Mouse (Mus musculus) T-helper 17 cell (primary cell): ENCODE results near the gene Fbxl15.

Experiments
- in situ Hi-C, 2 experiments: fragments of 300-600 bp; cut with MboI, MseI; formaldehyde crosslinking; loops; 1 replicate in 1 of 2; 2 replicates in 1 of 2; pipeline ENCODE4 v1.15.1; 2025; ENCODE audit warnings: high pct_unique_total_duplicates in 2 of 2

The Fbxl15 gene

GRCm38 (mm10) chr19:46322144-46322995 is 5.6 kb upstream of the Fbxl15 start:
- in situ Hi-C loops: no loop called here

DNA sequence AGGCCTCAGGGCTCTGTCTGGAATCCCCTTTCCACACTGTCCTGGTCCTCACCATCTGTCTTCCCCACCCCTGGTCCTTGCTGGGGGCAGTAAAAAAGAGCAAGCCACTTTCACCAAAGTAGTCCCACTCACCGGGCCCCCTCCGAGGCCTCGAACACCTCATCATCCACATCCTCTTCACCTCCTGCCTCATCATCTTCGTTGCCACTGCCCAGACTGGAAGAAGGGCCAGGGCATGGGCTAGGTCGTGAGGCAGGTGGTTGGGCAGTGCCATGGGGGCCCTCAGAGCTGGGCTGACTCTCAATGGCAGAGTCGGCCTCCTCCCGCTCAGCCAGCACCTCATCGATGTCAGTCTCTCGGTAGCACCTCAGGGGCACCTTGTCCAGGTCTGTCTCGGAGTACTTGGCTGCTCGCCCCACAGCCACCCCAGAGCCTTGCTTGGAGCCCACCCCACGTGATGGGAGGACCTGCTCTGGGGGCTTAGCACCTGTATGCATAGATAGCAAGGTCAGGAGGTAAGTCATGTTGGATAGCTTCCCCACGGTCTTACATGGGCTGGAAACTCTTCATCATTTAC is 4.9 kb upstream of the Fbxl15 start:
- in situ Hi-C loops: no loop called here

DNA sequence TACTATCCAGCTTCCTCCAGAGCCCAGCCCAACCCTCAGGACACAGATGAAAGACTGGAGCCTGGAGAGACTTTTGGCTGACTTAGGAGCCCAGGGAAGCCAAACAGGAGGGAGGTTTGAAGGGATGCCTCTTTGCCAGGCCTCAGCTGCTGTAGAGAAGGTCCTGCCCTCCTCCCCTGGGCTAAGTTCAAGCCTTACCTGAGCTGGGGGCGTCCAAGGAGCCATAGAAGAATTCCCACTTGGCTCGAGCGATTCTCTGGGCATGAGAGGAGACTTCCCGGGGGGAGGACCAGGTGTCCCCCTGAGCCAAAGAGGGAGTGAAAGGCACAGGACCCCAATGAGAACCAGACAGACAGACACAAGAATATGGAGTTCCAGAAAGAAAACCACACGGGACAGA is 4.3 kb upstream of the Fbxl15 start:
- in situ Hi-C loops: no loop called here

- in situ Hi-C loops: no loop called here
These were observed 3.6 kb upstream of the Fbxl15 start for GRCm38 (mm10) chr19:46324366-46324765.

- in situ Hi-C loops: no loop called here
These were observed 3.1 kb upstream of the Fbxl15 start for GRCm38 (mm10) chr19:46324918-46325317.

DNA sequence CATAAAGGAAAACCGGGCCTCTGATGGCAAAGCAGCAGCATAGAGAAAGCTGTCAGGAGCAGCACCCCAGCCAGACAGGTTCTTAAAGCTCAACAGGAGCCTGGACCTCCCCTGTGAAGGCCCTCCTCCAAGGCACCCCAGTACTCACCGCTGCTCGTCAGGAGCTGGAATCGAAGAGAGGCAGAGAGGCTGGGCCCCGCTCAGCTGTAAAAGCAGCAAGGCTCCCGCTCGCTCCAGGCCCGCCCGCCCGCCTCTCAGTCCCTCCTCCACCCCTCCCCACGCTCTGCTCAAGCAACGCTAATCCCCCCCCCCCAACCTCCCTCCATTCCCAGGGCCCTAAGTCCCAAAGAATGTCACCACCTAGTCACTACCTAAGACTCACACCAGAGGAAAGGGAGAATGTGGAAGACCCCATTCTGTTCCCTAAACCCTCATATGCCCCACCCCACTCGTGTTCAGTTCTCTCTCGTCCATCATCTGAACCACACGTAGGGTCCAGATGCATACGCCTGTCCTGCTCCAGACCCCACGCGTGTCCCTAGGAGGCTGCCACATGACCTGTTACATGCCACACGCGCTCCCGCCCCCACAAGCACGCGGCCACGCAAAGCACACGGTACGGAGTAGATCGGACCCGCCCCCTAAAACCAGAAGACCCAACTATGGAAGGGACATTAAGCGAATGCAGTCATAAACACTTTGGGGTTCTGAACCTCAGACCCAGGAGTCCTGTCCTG is 1.8 kb upstream of the Fbxl15 start:
- in situ Hi-C loops: no loop called here

DNA sequence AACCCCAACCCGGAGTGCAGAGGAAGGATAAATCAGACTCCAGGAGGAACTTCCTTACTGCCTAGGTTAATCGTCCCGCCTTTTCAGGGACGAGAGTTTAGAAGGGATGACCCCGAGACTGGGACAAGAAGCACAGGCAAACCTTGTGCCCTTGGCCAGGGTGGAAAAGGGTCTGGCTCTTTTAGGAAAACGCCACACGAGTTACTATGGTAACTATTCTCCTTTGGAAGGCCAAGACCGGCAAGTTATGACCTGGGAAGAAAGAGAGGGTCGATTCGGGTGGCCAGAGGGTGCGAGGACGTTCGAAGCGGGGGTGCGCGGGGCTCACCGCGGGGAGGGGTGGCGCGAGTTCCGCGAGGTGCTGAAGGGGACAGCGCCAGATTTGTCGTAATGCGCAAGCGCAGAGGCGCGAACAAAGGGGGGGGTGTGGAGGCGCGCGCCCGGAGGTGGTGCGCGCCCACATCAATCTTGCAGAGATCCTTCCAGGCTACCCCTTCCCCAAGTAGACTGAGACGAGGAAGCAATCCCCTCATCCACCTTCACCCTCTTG is 1.2 kb upstream of the Fbxl15 start, which contains the start of gene Psd:
Psd (minus strand) TSS at position 401 of the 550 bp plus-strand sequence.
- in situ Hi-C loops: no loop called here

DNA sequence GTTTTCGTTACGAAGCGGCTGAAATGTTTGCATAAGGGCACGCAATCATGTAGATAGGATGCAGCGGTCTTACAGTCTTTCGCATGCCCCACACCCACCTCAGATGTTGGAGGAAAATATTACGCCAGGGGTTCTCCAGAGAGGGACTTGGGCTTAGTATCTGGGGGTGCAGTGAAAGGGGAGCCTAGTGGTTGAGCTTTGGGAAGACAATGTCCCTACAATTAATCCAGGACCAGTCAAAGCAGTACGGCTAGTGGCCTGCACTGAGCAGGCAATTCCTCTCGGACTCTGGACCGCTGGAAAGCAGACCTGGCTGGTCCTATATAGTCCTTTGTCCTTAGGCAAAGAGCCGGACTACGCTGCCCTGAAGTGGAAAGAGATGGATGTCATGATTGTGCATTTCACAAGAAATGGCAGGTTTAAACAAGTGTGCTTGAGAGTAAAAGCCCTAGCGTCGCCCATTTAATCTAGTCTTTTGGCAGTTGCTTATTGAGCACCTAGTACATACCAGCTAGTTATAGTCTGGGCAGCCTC is 386 bp upstream of the Fbxl15 start:
- in situ Hi-C loops: no loop called here

GRCm38 (mm10) chr19:46329031-46329641 is 1.2 kb downstream of the Fbxl15 start:
- in situ Hi-C loops: no loop called here

- in situ Hi-C loops: loop anchor here in 1 of 2 experiments (5.0 kb wide), 1 partner anchor 42 kb away; no protein-coding TSS in a partner anchor
These were observed 2.0 kb downstream of the Fbxl15 start for GRCm38 (mm10) chr19:46329951-46330350.

- in situ Hi-C loops: loop anchor here in 1 of 2 experiments (5.0 kb wide), 1 partner anchor 42 kb away; no protein-coding TSS in a partner anchor
These were observed 2.7 kb downstream of the Fbxl15 start for GRCm38 (mm10) chr19:46330696-46331095.

DNA sequence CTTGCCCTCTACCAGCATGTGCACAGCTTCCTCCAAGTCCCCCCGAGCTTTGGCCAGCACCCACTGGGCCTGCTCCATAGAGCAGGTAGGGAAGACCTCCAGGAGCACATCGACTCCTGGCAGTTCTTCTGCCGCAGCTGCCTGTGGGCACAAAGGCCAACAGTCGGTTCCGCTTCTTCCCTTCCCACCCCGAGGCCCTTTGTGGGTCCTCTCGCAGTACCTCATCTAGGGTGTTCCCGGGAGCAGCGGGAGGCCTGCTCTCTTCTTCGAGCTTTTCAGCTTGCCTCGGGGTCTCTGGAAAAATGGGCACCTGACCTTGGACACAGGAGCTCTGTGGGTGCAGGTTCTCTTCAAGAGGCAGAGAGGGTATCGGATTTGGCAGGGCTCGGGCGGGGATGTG is 3.3 kb downstream of the Fbxl15 start:
- in situ Hi-C loops: loop anchor here in 1 of 2 experiments (5.0 kb wide), 1 partner anchor 41 kb away; no protein-coding TSS in a partner anchor

- in situ Hi-C loops: loop anchor here in 1 of 2 experiments (5.0 kb wide), 1 partner anchor 40 kb away; no protein-coding TSS in a partner anchor
These were observed 4.0 kb downstream of the Fbxl15 start for GRCm38 (mm10) chr19:46331936-46332335.

- in situ Hi-C loops: loop anchor here in 1 of 2 experiments (5.0 kb wide), 1 partner anchor 39 kb away; no protein-coding TSS in a partner anchor
These were observed 4.8 kb downstream of the Fbxl15 start for GRCm38 (mm10) chr19:46332721-46333339.

- in situ Hi-C loops: loop anchor here in 1 of 2 experiments (5.0 kb wide), 1 partner anchor 38 kb away; no protein-coding TSS in a partner anchor
These were observed 5.9 kb downstream of the Fbxl15 start for GRCm38 (mm10) chr19:46333906-46334305.

- in situ Hi-C loops: no loop called here
These were observed 9.8 kb downstream of the Fbxl15 start for GRCm38 (mm10) chr19:46337719-46338330.

GRCm38 (mm10) chr19:46338331-46338936 is 10.4 kb downstream of the Fbxl15 start, which contains the start of gene Cuedc2:
Gene Cuedc2 (minus strand): TSS chr19:46338702.
- in situ Hi-C loops: no loop called here

DNA sequence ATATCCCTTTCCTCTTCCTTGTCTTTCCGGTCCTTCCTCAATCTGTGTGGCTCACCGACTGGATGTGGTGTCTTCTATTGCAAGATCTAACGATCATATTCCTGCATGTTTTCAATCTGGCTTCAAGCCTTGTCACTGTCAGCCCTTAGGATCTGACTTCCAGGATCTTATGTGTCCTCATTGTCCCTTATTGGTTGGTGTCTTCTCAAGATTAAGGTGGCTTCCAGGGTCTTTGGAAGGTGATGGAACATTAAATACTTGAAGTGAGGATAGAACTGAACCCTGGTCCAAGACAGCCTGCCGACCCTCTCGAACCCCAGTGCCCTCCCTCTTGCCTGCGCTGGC is 10.9 kb downstream of the Fbxl15 start:
- in situ Hi-C loops: no loop called here

GRCm38 (mm10) chr19:46339287-46339971 is 11.4 kb downstream of the Fbxl15 start:
- in situ Hi-C loops: no loop called here
